Mouse (Mus musculus) layer of hippocampus, postnatal 10 days (tissue): ENCODE measurements at regions not wholly inside any gene's neighbourhood (a gene's known extent, or its start where the extent isn't known, plus 50 kb on each side); places are given as distances from the start of the nearest gene placed in this dataset.

Experiments
- DNase-seq, 2 experiments: peaks; one replicate each; pipeline ENCODE4 v3.0.0; 2021; ENCODE audit warnings: low spot score in 2 of 2

DNA sequence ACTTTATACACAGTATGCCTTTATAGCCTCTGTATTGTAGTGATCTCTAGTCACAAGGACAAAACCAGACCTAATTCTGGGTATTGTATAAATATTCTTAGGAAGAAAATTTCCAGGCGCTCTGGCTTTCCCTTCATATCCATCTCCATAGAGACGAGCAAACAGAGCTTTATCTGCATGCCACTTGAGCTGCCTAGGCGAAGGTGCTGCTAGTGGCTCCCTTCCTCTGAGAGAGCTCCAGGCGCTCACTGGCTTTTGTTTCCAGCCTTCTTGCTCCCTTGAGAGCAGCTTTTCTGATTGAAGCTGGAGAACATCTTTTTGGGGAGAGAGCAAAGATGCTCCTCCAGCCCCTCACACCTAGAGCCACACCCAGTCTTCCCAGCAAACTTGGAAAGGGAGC, 114.0 kb upstream of the Rmdn2 start:
- no peak for DNase-seq

- no peak for DNase-seq
Measured at GRCm38 (mm10) chr17:79498321-79498720, 113.3 kb upstream of the Rmdn2 start.

GRCm38 (mm10) chr17:79501031-79501474, 110.6 kb upstream of the Rmdn2 start:
- DNase-seq = peak in 1 of 2 experiments; percentile 6

GRCm38 (mm10) chr17:79501926-79502325, 109.7 kb upstream of the Rmdn2 start:
- DNase-seq = no peak

DNA sequence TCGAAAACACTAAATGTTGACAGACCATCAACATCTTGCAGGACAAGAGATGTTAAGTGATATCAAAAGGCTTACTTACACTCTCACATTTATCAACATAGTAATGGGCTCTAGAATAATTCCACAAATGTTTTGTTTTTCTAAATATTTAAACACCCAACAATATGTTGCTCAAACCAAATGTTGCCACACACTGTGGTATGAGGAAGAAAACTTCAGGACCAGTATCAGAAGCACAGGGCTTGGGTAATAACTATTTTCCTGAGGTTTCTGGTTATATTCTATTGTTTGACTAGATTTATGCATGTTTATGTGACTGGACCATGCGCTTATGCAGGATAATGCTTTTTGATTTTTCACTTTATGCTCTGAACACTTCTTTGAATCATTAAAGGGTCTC, 108.6 kb upstream of the Rmdn2 start:
- no peak for DNase-seq

- DNase-seq = no peak
Measured at GRCm38 (mm10) chr17:79504209-79504608, 107.5 kb upstream of the Rmdn2 start.

- DNase-seq = no peak
Measured at GRCm38 (mm10) chr17:79505565-79505964, 106.1 kb upstream of the Rmdn2 start.

DNA sequence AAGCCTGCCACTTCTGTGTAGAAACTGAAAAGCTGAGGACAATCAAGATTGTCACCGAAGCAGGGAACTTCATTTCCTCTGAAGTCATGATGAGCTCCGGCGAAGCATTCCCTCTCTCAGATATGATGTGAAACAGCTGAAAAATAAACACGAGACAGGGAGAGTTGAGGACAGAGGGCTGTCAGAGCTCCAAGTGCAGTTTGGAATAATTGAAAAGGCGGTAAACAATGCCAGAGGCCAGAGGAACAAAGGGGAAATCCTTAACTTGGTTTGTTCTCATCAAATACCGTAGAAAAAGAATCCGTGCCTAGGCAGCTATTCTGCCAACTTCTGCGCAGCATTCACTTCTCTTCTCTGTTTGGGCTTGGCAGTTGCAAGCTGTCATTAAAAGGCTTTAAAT, 102.4 kb upstream of the Rmdn2 start:
- no peak for DNase-seq

- DNase-seq = no peak
Measured at GRCm38 (mm10) chr17:79509957-79510710, 101.5 kb upstream of the Rmdn2 start.

GRCm38 (mm10) chr17:79511218-79511617, 100.4 kb upstream of the Rmdn2 start:
- DNase-seq = no peak

GRCm38 (mm10) chr17:79514076-79514475, 97.6 kb upstream of the Rmdn2 start:
- no peak for DNase-seq

DNA sequence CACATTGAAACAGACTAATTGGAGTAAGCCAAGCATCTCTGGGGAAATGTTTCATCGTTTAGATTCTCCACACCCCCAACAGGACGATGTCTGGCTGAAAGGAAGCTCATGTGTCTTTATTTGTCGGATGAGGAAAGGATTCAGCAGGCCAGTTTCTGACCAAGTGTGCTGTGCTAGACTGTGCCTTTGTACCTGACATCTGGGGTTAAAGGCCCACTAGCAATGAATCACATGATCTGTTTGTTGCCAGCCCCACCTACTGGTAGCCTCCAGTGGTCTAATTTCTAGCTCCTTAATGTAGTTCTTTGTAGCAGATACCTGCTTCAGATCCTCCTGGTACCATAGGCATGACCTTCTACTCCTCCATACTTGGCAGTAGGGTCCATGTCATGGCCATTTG, 93.5 kb upstream of the Rmdn2 start:
- DNase-seq = no peak

GRCm38 (mm10) chr17:79518696-79519095, 93.0 kb upstream of the Rmdn2 start:
- no peak for DNase-seq

DNA sequence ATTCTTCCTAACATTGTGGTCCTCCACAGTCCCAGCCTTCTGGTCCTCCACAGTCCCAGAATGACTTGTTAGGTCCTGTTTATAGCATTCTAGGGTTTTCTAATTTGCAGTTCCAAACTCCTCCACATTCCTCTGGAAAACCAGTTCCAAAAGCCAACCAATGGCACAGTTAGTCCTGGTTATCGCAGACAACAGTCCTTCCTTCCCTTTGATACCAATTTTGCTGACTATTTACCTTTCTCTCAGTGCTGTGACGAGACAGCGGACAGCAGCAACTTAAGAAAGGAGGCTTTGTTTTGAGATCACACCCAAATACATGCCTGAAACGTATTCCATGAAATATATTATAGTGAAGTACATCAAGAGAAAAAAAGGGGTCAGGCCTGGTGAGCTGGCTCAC, 92.3 kb upstream of the Rmdn2 start:
- no peak for DNase-seq

DNA sequence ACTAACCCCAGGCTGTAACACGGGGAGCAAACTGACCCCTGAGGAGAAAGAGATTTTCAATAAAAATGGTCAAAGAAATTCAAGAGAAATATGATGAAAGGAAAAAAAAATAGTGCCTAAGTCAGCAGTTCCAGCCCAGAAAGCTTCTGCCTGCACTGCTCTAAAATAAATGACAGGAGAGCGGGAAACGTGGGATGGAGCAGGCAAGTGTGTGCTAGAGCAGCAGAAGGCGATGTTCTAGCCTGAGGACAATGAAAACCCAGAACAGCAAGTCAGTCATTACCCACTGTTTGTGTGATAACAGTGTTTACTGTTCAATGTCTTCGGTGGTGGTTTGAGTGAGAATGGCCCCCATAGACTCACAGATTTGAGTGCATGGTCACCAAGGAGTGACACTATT, 91.4 kb upstream of the Rmdn2 start:
- no peak for DNase-seq

DNA sequence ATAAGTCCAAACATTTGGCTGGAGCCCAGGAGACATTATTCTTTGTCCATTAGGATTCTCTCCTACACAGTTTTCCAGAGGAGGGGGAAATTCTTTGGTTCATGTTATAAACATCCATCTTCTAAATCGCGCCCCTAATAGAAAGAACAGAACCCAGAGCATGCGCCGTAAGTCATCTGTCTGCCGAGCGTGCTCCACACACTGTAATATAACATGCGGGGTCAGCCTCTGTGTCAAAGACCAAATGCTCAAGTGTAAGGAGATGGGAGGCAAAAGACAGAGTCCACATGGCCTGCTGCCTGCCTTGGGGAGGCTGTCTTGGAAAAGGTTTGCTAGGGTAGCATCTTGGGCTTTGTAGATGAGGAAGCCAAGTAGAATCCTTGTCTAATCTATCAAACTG, 90.0 kb upstream of the Rmdn2 start:
- no peak for DNase-seq

DNA sequence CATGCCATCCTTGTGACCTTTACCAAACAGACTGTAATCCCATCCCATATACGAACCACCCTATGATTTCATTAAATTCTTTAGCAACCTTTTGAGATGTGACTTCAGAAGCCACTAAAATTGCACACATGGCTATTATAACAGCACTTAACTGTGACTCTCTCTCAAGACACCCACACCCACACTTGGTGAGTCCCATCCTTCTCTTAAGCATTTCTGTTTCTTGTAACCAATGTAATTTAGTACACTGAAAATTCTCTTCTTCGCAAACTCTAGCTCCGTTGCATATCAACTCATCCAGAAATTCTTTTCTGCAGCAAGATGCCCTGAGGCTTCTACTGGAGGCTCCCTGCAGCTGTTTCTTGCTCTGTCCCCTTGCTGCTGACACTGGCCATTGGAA, 88.4 kb upstream of the Rmdn2 start:
- DNase-seq = no peak

GRCm38 (mm10) chr17:79527391-79527790, 84.3 kb upstream of the Rmdn2 start:
- no peak for DNase-seq

- no peak for DNase-seq
Measured at GRCm38 (mm10) chr17:79536549-79536948, 75.1 kb upstream of the Rmdn2 start.

- no peak for DNase-seq
Measured at GRCm38 (mm10) chr17:79538789-79539188, 72.9 kb upstream of the Rmdn2 start.

GRCm38 (mm10) chr17:79540038-79540437, 71.6 kb upstream of the Rmdn2 start:
- no peak for DNase-seq

DNA sequence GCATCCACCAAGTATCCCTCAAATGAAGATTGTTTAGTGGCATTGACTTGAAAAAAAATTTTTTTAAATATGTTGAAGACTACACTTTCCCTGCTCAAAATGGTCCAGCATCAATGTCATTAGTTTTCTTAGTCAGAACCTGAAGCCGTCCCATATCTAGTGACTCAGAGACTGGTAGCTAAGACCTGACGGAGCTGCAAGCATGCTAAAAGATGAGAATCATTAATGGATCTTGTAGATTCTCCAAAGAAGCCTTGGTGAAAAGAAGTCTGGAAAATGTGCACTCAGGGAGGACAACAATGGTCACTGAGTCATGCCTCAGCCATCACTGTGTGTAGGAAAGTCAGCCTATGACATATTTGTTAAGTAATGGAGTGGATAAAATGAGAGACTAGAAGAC, 71.2 kb upstream of the Rmdn2 start:
- no peak for DNase-seq

DNA sequence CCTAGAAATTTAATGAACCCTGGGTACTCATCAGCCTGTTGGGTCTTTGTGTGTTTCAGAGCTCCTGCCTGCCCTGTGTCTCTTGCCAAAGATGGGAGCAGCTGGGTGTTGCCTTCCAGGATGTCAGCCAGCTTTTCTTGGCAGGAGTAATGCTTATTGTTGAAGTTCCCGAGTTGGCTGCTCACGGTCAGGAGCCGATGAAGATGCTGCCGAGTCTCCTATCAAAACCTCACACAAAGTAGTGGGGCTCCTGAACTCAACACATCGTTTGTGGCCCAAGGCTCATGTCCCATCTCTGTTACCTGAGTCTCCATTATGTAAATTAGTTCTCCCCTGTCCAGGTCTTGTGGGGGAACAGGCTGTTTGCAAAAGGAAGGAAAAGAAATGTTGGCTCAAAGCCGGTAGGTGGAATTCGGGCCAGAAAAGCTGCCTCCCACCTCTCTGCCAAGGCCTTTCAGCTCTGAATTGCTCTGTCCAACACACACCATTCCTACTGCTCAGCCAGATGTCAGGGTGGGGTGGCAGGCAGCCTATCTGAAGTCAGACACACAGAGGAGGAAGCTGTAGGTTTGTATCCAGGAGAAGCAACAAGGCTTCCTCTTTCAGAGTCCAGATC, 67.6 kb upstream of the Rmdn2 start:
- peak; percentile 28 to 38 for DNase-seq
